Mouse (Mus musculus) adrenal gland, postnatal 4 days (tissue): ENCODE measurements at regions not wholly inside any gene's neighbourhood (a gene's known extent, or its start where the extent isn't known, plus 50 kb on each side); places are given as distances from the start of the nearest gene placed in this dataset.

Source experiments
- DNase-seq, 2 experiments: peaks; one replicate each; pipeline ENCODE4 v3.0.0; 2021 to 2022; ENCODE audit warnings: low spot score in 2 of 2, mixed read lengths in 2 of 2

- no peak for DNase-seq
These were observed 360.6 kb upstream of the Arglu1 start for GRCm38 (mm10) chr8:9050740-9051475.

DNA sequence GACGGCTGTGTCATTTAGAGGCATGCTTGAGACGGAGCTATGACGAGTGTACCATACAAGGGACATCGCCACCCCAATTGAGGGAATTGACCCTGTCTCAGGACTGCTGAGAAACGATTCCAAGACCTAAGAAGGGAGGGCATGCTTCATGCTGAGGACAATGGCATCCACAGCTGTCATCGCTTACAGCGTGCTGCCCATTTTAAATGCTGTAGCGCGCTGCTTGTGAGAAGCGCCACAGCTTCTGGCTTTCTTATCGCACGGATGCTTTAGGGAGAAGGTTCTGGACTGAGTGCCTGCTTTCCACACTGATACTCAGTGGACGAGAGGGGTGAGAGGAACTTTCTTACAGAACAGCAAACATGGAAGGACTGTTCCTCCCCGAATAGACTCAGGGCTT lies 357.8 kb upstream of the Arglu1 start:
- no peak for DNase-seq

DNA sequence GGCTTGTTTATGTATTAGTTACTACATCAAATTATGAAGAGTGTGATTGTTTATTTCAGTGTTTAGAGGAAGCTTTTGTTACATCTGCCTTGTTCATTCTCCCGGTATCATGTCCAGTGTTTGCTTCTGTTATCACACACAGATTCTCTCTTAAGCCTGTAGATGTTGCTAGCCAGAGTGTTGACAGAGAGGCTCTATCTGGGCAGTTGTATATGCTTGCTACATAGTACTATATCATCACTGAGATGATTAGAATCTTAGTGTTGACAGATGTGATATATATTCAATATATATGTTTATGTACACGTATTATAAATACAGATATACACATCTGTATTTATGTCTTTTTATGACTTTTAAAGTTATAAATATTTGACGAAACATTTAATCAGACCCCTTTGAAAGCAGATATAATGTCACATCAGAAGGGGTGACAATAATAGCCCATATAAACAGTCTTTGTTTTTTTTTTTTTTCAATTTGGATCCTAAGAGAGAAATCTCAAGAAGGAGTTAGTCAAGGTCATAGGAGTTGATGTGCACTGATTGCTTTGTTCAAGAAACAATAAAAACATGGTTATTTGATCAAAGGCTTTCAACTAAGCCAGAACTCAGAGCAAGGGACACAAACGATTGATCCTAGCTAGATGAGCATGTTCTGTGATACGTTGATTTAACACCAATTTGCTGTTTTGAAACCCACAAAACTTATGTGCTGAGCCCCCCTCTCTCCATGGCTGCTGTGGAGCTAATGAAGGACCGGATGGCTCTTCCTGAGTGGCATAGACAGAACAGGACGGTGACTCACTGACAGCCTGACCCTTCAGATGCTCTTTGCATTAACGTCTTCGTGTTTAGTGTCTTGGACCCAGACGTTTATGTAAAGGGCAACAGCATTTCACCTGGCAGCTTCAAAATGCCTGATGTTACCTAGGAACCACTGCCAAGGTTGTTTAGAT lies 352.8 kb upstream of the Arglu1 start:
- no peak for DNase-seq

DNA sequence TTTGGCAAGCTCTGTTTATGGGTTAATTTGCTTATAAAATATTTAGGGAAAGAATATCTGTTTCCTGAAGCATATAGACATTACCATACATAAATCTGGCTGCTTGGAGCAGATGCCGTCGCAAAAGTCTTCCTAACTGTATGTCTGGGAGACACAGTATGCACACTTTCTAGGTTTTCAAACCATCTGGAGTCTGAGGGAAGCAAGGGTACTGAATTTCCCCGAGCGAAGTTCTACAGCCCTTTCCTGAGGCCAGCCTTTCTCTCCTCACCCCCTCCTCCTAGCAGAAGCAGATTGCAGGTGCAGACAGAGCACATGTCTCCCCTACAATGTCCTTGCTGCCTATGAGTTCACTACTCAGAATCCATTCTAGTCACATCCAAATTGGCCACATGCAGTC lies 338.8 kb upstream of the Arglu1 start:
- DNase-seq, result no peak

DNA sequence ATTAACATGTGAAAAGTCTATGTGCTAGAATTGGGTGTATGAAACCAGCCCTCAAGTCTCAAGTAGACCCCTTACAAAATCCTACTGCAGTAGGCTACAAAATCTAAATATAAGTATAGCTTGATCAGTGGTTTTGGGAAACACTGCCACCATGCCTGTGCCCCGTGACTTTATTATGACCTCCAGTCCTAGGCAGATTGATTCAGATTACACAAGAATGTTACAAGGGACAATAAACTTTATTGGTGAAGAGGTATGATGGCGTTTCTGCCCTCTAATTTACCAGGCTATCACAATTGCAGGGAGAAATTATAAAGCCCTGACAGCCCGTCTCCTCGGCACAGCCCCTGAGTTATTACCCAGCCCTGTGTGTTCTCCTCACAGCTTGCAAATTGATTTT lies 337.4 kb upstream of the Arglu1 start:
- no peak for DNase-seq

DNA sequence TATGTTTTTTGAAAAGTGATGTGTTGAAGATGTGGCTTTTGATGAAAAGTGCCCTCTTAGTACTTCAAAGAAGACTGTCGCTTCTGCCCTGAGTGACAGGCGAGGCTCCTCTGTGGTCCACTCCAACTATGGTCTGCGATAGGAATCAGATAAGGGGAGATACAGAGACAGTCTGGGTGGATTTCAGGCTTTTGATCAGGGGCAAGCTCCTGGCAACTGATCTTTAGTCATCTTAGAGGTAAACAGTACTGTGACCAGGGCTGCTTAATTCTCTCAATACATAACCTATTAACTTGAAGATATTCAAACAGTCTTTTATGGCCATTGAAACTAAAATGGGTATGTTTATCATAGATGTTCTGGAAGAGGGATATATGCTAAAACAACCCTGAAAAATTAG lies 335.6 kb upstream of the Arglu1 start:
- no peak for DNase-seq

DNA sequence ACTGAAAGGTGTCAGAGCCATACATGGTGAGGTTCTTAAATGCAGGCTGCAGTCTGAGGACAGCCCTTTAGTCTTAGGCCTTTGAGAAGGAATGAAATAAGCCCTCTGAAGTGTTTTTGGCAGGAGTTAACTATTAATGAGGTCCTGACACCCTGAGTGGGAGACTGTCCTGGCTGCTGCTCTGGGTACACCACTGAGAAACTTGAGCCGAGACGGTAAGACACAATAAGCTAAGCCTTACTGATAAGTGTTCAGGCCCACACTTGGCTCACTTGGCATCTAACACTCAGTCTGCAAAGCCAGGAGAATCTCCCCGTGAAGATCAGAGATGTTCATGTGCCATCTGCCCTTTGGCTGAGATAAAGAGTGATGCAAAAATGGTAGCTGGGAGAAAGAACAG lies 335.1 kb upstream of the Arglu1 start:
- DNase-seq, result no peak

- no peak for DNase-seq
These were observed 330.4 kb upstream of the Arglu1 start for GRCm38 (mm10) chr8:9020744-9021143.

DNA sequence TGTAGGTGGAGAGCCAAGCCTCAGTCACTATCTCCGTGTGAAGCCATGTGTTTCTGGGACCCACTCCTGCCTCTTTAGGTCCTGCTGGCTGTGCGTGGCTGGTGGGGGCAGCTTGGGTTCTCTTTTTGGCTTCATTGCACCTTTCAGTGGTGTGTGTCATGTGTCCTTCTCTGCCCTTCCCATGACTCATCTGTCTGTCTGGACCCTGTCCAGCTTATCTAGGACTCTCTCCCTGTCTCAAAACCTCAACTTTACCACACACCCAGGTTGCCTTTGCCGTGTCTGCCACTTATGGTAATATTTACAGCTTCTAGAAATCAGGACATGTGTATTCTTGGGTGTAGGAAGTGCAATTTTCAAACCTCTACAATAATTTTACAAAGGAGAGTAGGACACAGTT lies 329.9 kb upstream of the Arglu1 start:
- DNase-seq, result no peak

DNA sequence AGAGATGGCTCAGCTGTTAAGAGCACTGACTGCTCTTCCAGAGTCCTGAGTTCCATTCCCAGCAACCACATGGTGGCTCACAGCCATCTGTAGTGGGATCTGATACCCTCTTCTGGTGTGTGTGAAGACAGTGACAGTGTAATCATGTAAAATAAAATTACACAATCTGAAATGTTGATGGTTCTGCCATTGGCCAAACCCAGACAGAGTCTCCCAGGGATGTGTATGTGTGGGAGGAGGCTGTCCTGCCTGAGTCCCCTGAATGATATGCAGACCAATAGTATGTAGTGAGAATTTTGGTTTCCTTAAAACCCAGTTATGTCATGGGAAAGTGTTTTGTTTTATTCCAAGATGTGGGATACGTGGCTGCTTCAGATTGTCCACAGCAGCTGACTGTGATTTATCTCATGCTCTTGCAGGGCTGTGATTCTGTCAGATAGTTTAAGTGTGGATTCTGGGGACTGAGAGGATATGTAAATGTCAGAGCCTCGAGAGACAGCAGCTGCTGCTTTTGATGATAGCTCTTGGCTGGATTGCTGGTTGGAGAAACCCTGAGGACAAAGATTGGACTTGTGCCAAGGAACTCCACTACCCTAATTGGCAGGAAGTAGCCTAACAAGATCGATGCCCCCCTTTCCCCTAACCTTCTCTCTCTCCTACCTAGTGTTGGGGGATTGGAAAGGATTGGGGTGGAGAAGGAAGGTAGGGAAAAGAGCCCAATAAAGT lies 321.6 kb upstream of the Arglu1 start:
- DNase-seq, result no peak

DNA sequence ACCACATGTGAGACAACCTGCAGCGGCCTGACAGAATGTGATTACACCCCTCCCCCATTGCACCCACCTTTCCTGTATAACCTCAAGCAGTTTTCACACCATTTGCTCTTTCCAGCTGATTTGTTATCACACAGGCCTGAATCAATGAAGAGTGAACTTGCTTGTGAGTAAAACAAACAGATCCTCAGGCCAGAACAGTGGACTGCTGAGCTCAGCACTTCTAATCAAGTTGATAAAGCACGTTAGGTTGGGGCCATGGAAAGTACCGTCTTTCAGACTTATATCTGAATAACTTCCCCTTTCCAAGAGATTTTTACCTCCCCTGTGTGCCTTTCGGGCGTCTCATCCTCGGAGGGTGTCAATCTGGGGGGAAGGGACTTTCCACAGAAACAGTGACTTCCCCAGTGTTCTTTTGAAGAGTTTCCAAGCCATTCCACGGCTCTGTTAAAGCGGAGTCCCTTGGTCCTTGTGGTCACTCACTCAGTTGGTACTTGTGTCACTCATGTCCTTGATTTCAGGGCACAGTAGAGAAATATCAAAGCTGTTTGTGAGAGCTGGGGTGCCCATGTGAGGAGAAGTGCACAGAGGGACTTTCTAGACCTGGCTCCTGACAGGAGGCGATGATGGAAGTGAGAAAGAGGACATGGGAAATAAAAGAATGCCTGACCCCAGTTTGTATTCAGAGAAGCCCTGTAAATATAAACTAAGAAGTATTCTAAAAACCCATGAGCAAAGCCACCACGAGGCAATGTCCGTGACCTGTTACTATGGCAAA lies 317.9 kb upstream of the Arglu1 start:
- no peak for DNase-seq

- DNase-seq, result no peak
These were observed 309.6 kb upstream of the Arglu1 start for GRCm38 (mm10) chr8:8999914-9000313.

- no peak for DNase-seq
These were observed 307.3 kb upstream of the Arglu1 start for GRCm38 (mm10) chr8:8997621-8998020.

DNA sequence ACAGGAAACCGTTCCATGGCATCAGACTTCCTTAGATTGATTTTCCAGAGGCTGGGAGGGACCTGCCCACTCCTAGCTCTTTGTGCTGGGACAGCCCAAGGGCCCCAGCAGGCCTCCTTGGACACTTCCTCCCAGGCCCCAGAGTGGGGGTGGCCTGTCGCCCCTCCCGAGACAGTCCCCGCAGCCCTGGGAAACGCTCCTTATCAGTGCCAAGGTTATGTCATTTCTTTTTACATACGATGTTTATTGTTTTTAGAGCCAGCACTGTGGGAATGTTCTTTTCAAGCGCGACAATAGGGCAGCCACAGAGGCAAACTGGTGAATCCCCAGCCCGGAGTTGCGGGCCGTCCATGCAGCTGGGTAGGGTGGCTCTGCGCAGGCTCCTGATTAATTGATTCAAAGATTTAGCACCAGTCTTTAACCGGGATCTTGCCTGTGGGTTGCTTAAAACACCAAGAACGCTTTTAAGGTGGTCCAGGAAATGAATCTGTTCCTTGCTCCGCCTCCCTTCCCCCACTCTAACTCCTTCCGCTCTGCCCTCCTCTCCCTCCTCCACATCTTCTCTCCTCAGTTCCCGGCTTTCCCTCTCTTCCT lies 304.4 kb upstream of the Arglu1 start:
- peak in 1 of 2 experiments; percentile 28 for DNase-seq

- DNase-seq, result no peak
These were observed 303.7 kb upstream of the Arglu1 start for GRCm38 (mm10) chr8:8994008-8994407.

- DNase-seq, result peak; percentile 35 to 54
These were observed 302.2 kb upstream of the Arglu1 start for GRCm38 (mm10) chr8:8992461-8993032.

- no peak for DNase-seq
These were observed 300.7 kb upstream of the Arglu1 start for GRCm38 (mm10) chr8:8991026-8991425.

DNA sequence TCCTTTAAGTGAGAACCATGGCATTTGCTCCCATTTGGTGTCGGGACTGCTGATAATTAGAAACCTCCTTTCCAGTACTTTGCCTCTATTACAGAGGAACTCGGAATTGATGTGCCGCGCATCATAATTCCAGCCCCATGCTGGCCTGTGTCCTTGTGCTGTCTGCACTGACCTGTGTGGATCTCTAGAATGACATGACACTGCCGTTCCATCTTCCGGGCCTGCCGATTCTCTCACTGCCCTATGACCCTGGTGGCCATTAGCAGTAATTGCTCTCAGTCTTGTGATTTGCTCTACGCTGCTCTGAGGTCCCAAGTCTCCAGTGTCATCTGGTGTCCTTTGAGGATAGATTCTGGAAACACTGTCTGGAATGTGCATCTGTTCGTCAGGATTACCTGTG lies 295.7 kb upstream of the Arglu1 start:
- no peak for DNase-seq

GRCm38 (mm10) chr8:8985395-8985794 lies 295.1 kb upstream of the Arglu1 start:
- no peak for DNase-seq

- no peak for DNase-seq
These were observed 294.5 kb upstream of the Arglu1 start for GRCm38 (mm10) chr8:8984829-8985251.
